Mouse (Mus musculus): Measurements from ENCODE around the gene Mrps18b. TPM values are rescaled to one million over a fixed set of nuclear protein-coding genes. Genes with fewer than 3 reads are reported as not detected.
A peak's percentile ranks its signal among the peaks of the same experiment; 100 is the strongest.
"Not testable (repeated sequence)": the region's sequence is repeated elsewhere in the genome, so short reads cannot be mapped to it uniquely, and the experiment has no call there.

Gene Mrps18b
- polyA plus RNA-seq (2014; fragmentation: Nextera tagmentation; extraction: Ambion mirVana): 61.4 and 63.6 TPM in 2 replicates

GRCm38 (mm10) chr17:35916297-35917142 lies at the start of gene Mrps18b, which contains the start of gene Ppp1r10:
Mrps18b (minus strand) TSS chr17:35916389.
Ppp1r10 (plus strand) TSS chr17:35916434.
- WGBS: under 1% methylated on average over 82 of the region's 83 CpGs
- DNase-seq (ENCODE audit: low spot score) (peak; percentile 98), ATAC-seq (ENCODE audit: low FRiP score) (peak; percentile 95)
- peaks cover 20% of the 10 kb centered on the region; the same call in 1 of the 2 replicates for H3K36me3 ChIP-seq (replicated peaks; ENCODE audit: control insufficient read depth, insufficient read depth)
- peak within 1 kb of the TSS; percentile 98 for H3K9ac ChIP-seq
- H3K27me3 ChIP-seq (ENCODE audit: control insufficient read depth, insufficient read depth, low read length): no peaks in the 10 kb centered on the region
- peak within 1 kb of the TSS; percentile 64 for H3K4me3 ChIP-seq (replicated peaks; ENCODE audit: low read length)
- H3K4me1 ChIP-seq (replicated peaks; ENCODE audit: control insufficient read depth, insufficient read depth, low read length): peaks cover 29% of the 10 kb centered on the region
- peak within 1 kb of the TSS; percentile 97 for H3K4me2 ChIP-seq (replicated peaks)
- peak within 1 kb of the TSS; percentile 99 for H3K27ac ChIP-seq
- H3K9me3 ChIP-seq (ENCODE audit: control insufficient read depth, low read length): no peaks in the 10 kb centered on the region

- no peaks in the 10 kb centered on the region for H3K27me3 ChIP-seq (ENCODE audit: control insufficient read depth, insufficient read depth, low read length)
- peaks cover 88% of the 10 kb centered on the region for H3K36me3 ChIP-seq (replicated peaks; ENCODE audit: control insufficient read depth, insufficient read depth)
- WGBS: 91% methylated on average over 10 of the region's 10 CpGs
- no peak overlapping the region for H3K9ac ChIP-seq
- H3K27ac ChIP-seq: no peak overlapping the region
- no peaks in the 10 kb centered on the region for H3K9me3 ChIP-seq (ENCODE audit: control insufficient read depth, low read length)
- DNase-seq (ENCODE audit: low spot score) (no peak), ATAC-seq (ENCODE audit: low FRiP score) (no peak)
- H3K4me1 ChIP-seq (replicated peaks; ENCODE audit: control insufficient read depth, insufficient read depth, low read length): 0 out of 2 replicates have a peak, but pooled peaks cover under 1% of the 10 kb centered on the region
- H3K4me3 ChIP-seq (replicated peaks; ENCODE audit: low read length): no peak overlapping the region
- no peak overlapping the region for H3K4me2 ChIP-seq (replicated peaks)
These were observed 47.1 kb upstream of the Mrps18b start for GRCm38 (mm10) chr17:35963279-35963678.

- no peak overlapping the region for H3K9ac ChIP-seq
- no peaks in the 10 kb centered on the region for H3K27me3 ChIP-seq (ENCODE audit: control insufficient read depth, insufficient read depth, low read length)
- peaks cover 91% of the 10 kb centered on the region for H3K36me3 ChIP-seq (replicated peaks; ENCODE audit: control insufficient read depth, insufficient read depth)
- H3K4me3 ChIP-seq (replicated peaks; ENCODE audit: low read length): no peak overlapping the region
- ATAC-seq (ENCODE audit: low FRiP score) (no peak), DNase-seq (ENCODE audit: low spot score) (no peak)
- 96% methylated on average over 15 of the region's 15 CpGs for WGBS
- no peak overlapping the region for H3K27ac ChIP-seq
- H3K4me2 ChIP-seq (replicated peaks): no peak overlapping the region
- no peaks in the 10 kb centered on the region for H3K4me1 ChIP-seq (replicated peaks; ENCODE audit: control insufficient read depth, insufficient read depth, low read length)
- H3K9me3 ChIP-seq (ENCODE audit: control insufficient read depth, low read length): no peaks in the 10 kb centered on the region
These were observed 42.5 kb upstream of the Mrps18b start for GRCm38 (mm10) chr17:35958533-35959223.

- DNase-seq (ENCODE audit: low spot score): no peak
- H3K27ac ChIP-seq: no peak overlapping the region
- peaks cover 51% of the 10 kb centered on the region for H3K36me3 ChIP-seq (replicated peaks; ENCODE audit: control insufficient read depth, insufficient read depth)
- no peak overlapping the region for H3K4me3 ChIP-seq (replicated peaks; ENCODE audit: low read length)
- H3K9ac ChIP-seq: no peak overlapping the region
- WGBS: 83% methylated on average over 8 of the region's 8 CpGs
- ATAC-seq (ENCODE audit: low FRiP score): no peak
- no peaks in the 10 kb centered on the region for H3K9me3 ChIP-seq (ENCODE audit: control insufficient read depth, low read length)
- H3K4me1 ChIP-seq (replicated peaks; ENCODE audit: control insufficient read depth, insufficient read depth, low read length): no peaks in the 10 kb centered on the region
- H3K27me3 ChIP-seq (ENCODE audit: control insufficient read depth, insufficient read depth, low read length): no peaks in the 10 kb centered on the region
- no peak overlapping the region for H3K4me2 ChIP-seq (replicated peaks)
These were observed 38.5 kb upstream of the Mrps18b start for GRCm38 (mm10) chr17:35954665-35955064.

GRCm38 (mm10) chr17:35952559-35952958 lies 36.4 kb upstream of the Mrps18b start:
- not testable (repeated sequence) for H3K9me3 ChIP-seq (ENCODE audit: control insufficient read depth, low read length); H3K4me1 ChIP-seq (replicated peaks; ENCODE audit: control insufficient read depth, insufficient read depth, low read length); DNase-seq (ENCODE audit: low spot score); H3K27ac ChIP-seq; H3K9ac ChIP-seq; H3K27me3 ChIP-seq (ENCODE audit: control insufficient read depth, insufficient read depth, low read length); H3K4me3 ChIP-seq (replicated peaks; ENCODE audit: low read length); H3K4me2 ChIP-seq (replicated peaks)
- 0 out of 2 replicates have a peak, but pooled peaks have one; percentile 27 for ATAC-seq (ENCODE audit: low FRiP score)
- peaks cover 30% of the 10 kb centered on the region for H3K36me3 ChIP-seq (replicated peaks; ENCODE audit: control insufficient read depth, insufficient read depth)
- WGBS: 78% methylated on average over 2 of the region's 3 CpGs

GRCm38 (mm10) chr17:35950946-35951345 lies 34.8 kb upstream of the Mrps18b start:
- H3K4me1 ChIP-seq (replicated peaks; ENCODE audit: control insufficient read depth, insufficient read depth, low read length); H3K4me3 ChIP-seq (replicated peaks; ENCODE audit: low read length); H3K27ac ChIP-seq; H3K9me3 ChIP-seq (ENCODE audit: control insufficient read depth, low read length); DNase-seq (ENCODE audit: low spot score); H3K27me3 ChIP-seq (ENCODE audit: control insufficient read depth, insufficient read depth, low read length); H3K9ac ChIP-seq; ATAC-seq (ENCODE audit: low FRiP score); H3K4me2 ChIP-seq (replicated peaks): not testable (repeated sequence)
- H3K36me3 ChIP-seq (replicated peaks; ENCODE audit: control insufficient read depth, insufficient read depth): peaks cover 14% of the 10 kb centered on the region; the same call in 1 of the 2 replicates

- no peaks in the 10 kb centered on the region for H3K36me3 ChIP-seq (replicated peaks; ENCODE audit: control insufficient read depth, insufficient read depth)
- WGBS: 68% methylated on average over 1 of the region's 1 CpGs
These were observed 23.8 kb upstream of the Mrps18b start for GRCm38 (mm10) chr17:35939941-35940340.

GRCm38 (mm10) chr17:35939108-35939507 lies 22.9 kb upstream of the Mrps18b start:
- WGBS: 60% methylated on average over 2 of the region's 2 CpGs
- Histone ChIP-seq H3K27me3 (ENCODE audit: control insufficient read depth, insufficient read depth, low read length) (no peaks in the 10 kb centered on the region), H3K4me2 (replicated peaks) (no peak overlapping the region), H3K4me3 (replicated peaks; ENCODE audit: low read length) (no peak overlapping the region), H3K9me3 (ENCODE audit: control insufficient read depth, low read length) (no peaks in the 10 kb centered on the region), H3K36me3 (replicated peaks; ENCODE audit: control insufficient read depth, insufficient read depth) (no peaks in the 10 kb centered on the region), H3K27ac (no peak overlapping the region), H3K9ac (no peak overlapping the region), H3K4me1 (replicated peaks; ENCODE audit: control insufficient read depth, insufficient read depth, low read length) (no peaks in the 10 kb centered on the region)
- ATAC-seq (ENCODE audit: low FRiP score): no peak
- DNase-seq (ENCODE audit: low spot score): no peak

More at GRCm38 (mm10) chr17:35939941-35940340, 23.8 kb upstream of the Mrps18b start:
- H3K9ac ChIP-seq: no peak overlapping the region
- ATAC-seq (ENCODE audit: low FRiP score) (no peak), DNase-seq (ENCODE audit: low spot score) (no peak)
- no peak overlapping the region for H3K4me3 ChIP-seq (replicated peaks; ENCODE audit: low read length)
- H3K4me1 ChIP-seq (replicated peaks; ENCODE audit: control insufficient read depth, insufficient read depth, low read length): no peaks in the 10 kb centered on the region
- no peak overlapping the region for H3K4me2 ChIP-seq (replicated peaks)
- H3K27ac ChIP-seq: no peak overlapping the region
- no peaks in the 10 kb centered on the region for H3K27me3 ChIP-seq (ENCODE audit: control insufficient read depth, insufficient read depth, low read length)
- no peaks in the 10 kb centered on the region for H3K9me3 ChIP-seq (ENCODE audit: control insufficient read depth, low read length)

GRCm38 (mm10) chr17:35937700-35938348 lies 21.6 kb upstream of the Mrps18b start:
- ATAC-seq (ENCODE audit: low FRiP score): peak; percentile 59; the same call in 1 of the 2 replicates
- Histone ChIP-seq H3K4me3 (replicated peaks; ENCODE audit: low read length) (no peak overlapping the region), H3K27me3 (ENCODE audit: control insufficient read depth, insufficient read depth, low read length) (no peaks in the 10 kb centered on the region), H3K4me1 (replicated peaks; ENCODE audit: control insufficient read depth, insufficient read depth, low read length) (no peaks in the 10 kb centered on the region), H3K36me3 (replicated peaks; ENCODE audit: control insufficient read depth, insufficient read depth) (no peaks in the 10 kb centered on the region), H3K4me2 (replicated peaks) (no peak overlapping the region), H3K27ac (no peak overlapping the region), H3K9me3 (ENCODE audit: control insufficient read depth, low read length) (no peaks in the 10 kb centered on the region), H3K9ac (no peak overlapping the region)
- 44% methylated on average over 2 of the region's 2 CpGs for WGBS
- DNase-seq (ENCODE audit: low spot score): peak; percentile 69

All from hindbrain, embryonic 14.5 days (tissue).